Mouse (Mus musculus) ES-CJ7 (cell line): ENCODE results near the gene Dock8.

Experiments
- DNase-seq: peaks from one replicate; pipeline ENCODE4 v3.0.0; 2011; ENCODE audit warnings: low read depth, low spot score

The Dock8 gene

DNA sequence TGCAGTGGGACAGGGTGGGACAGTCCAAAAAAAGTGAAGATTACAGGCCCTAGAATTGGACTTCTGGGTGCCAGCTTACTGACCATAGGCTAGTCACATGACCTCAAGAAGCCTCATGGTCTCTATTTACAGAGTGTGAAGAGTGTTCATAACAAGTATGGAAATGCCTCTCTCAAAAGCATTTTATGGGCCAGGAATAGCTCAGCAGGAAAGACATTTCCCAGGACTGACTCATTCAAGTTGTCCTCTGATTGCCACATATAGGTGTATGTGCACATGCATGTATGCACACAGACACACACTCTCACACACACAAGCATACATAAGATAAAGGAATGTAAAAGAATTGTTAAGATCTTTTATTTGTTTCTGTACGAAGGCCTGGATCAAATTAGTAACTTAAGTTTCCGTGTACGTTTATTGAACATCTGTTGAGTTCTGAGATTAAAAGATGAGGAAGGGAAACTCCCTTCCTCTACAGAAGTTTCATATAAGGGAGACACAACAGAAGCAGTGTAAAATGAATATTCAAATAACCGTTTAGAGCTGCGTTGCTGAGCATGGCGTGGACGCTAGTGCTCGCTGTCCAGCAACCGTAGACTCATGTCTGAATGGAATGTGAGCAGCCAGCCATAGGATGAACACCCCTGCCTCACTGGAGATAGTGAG is 63.0 kb downstream of the Dock8 start:
- no peak for DNase-seq

GRCm38 (mm10) chr19:25062857-25063240 is 63.5 kb downstream of the Dock8 start:
- no peak for DNase-seq

DNA sequence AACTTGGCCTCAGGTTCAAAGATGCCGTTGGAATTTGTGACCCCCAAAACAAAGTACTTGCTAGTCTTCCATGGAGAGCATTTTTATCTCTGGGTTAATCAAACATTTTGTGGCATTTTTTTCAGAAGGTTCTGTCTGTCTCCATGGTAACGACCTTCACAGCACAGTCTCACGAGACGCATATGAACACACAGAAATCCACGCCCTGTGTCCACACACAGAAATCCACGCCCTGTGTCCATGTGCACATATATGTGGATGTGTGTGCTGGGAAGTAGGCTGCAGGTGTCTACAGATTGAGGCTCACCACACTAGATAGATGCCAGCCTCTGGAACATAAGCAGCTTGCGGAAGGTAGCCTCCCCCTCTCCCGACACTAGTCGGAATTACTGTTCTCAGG is 66.9 kb downstream of the Dock8 start:
- DNase-seq, result no peak

DNA sequence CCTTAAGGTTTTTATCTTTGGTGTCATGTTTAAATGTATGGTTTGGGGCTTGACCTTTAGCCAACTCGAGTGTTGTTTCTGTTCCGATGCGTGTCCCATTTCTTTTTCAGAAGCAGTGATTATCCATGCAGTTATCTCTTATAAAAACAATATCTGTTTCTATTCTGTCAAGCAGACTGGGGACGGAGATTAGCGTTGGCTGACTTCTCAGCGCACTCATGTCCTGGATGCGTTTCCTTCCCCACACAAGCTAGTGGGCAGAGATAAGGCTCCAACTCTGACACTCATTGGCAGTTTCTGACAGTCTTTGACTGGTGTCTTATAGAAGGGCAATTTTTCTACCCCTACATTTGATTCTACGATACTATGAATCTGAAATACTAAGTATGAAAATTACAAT is 69.2 kb downstream of the Dock8 start:
- no peak for DNase-seq

GRCm38 (mm10) chr19:25072521-25072920 is 73.2 kb downstream of the Dock8 start:
- DNase-seq, result no peak

DNA sequence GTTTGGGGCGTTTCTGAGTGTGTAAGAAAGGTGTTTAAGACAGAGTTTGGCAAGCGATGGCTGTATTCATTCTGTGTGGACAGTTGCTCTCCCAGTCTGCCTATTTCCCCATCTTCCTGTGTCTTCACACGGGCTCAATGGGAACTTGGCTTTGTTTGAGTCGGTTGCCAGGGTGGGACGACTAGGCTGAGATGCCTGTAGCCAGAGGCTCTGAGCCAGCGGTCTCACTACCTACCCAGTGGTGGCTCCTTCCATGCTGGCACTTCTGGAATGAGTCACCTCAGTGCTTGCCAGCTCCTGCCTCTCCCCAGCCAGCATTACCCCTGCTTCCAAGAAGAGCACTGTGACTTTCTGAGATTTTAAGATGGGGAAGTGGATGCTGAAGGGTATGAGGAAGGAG is 75.4 kb downstream of the Dock8 start:
- no peak for DNase-seq

- no peak for DNase-seq
Observed at GRCm38 (mm10) chr19:25077636-25078035, 78.3 kb downstream of the Dock8 start.

DNA sequence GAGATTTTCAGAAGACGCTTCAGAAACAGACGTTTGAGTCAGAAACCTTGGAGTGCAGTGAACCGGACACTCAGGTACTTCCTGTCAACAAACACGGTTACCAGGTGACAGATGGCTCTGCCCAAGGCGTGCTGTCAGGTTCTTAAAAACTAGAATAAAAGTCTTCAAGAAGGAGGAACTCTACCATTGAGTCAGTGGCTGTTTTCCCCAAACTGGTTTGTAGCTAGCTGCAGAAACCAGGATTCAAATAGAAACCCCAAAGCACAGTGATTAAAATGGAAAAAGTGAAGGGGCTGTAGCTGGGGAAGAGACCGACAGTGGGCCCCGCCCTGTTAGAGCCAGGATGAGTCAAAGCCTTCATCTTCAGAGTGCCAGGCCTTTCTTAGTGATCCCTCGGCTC is 78.8 kb downstream of the Dock8 start:
- no peak for DNase-seq

DNA sequence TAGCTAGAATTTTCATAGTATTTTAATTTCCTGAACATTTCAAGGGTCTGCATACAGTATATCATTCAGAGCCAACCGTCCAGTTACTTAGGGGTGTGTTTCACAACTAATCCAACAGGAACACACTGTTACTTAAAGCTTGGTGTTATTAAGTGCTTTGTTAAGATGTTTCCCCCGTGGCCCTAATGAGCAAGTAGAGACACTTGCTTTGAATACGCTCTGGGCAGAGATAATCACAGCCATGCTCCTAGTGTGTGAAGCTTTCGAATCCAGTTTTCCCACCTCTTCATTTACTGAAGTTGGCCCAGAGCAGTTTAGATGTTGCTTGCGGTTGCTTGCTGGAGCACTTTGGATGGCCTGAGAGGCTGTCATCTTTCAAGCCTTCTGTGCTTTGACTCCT is 80.8 kb downstream of the Dock8 start:
- no peak for DNase-seq

DNA sequence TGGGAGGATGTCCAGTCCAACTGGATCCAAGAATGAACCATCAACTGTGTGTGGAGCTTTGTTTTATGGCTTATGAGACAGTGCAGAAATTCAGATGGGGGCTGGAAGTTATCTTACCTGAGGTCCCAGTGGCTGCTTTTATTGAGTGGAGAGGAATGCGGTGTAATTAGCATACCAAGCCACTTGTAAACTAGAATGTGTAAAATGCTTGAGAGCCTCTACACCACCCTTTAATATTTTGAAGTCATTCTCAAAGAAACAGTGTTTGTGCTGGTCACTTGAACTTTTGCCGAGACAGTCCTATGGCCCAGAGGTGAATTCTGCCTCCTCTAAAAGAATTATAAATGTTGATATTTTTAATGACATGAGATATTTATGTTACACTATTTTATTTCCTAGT is 83.5 kb downstream of the Dock8 start:
- DNase-seq, result no peak

DNA sequence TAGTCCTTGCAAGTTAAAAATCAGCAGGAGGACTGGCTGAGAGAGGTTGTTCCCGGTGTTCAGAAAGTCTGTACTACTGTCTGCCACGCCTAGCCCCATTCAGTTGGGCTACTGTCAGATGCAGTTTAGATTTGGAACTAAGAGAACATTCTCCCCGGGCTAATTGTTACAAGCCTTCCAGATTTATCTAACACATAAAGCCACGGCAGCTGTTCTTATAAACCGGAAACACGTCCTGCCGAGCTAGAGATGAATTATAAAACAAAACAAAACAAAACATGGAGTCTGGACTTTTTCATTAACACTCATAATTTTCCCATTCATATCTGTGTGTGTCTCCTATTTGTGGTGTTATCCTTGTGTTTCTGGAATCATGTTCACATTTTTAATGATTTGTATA is 87.8 kb downstream of the Dock8 start:
- DNase-seq, result no peak

GRCm38 (mm10) chr19:25089746-25090145 is 90.4 kb downstream of the Dock8 start:
- DNase-seq, result no peak

DNA sequence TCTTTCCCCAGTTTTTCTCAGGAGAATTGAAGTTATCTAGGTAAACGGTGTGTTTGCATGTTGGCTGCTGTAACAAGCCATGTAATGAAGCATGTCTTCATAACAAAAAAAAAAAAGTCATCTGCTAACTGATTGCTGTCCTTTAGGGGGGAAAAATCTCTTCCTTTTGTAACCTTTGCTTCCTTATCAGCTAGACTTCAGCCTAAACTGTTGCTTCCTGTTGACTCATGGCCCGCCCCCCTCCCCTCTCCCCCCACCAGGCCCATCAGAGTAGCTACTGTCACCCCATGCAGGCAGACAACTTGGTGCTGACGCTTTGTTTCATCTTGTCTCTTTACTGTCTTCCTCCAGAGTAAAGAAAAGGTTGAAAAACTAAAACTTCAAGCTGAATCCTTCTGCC is 95.8 kb downstream of the Dock8 start:
- no peak for DNase-seq

DNA sequence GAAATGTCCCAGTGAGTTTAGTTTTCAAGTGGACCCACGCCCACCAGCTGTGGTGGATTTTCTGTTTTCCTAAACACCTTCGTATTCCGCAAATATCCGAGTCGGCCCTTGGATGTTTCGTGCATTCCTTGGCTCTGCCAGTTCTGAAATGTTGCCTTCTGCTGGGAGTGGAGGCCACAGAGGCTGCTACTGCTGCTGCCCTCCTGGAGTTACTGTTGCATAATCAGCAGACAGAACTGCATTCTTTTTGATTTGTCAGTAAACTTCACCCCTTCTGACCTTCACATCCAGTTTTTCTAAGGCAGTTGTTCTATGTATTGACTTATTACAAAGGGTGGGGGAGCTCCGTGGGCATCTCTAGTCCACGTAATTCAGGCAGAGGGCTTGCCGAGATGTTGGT is 97.0 kb downstream of the Dock8 start:
- no peak for DNase-seq

DNA sequence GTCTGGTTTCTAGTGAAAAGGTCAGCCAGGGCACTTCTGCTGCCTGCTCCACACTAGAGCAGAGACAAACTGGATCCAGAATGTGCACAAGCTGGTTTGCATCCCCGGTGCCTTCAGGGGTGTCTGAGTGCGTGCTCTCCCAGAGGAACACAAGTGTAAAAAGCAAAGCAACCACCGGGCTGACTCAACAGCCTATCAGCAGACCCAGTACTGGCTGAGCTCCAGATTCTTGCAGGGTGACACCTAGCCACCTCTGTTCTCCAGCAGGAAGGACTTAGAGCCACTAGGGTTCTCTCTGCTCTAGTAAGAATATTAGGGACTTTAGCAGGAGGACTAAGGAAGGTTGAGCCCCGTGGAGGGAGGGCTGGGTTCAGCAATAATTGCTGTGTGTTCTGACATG is 97.7 kb downstream of the Dock8 start:
- DNase-seq, result no peak

- no peak for DNase-seq
Observed at GRCm38 (mm10) chr19:25097506-25097905, 98.2 kb downstream of the Dock8 start.

- DNase-seq, result no peak
Observed at GRCm38 (mm10) chr19:25097951-25098350, 98.6 kb downstream of the Dock8 start.

DNA sequence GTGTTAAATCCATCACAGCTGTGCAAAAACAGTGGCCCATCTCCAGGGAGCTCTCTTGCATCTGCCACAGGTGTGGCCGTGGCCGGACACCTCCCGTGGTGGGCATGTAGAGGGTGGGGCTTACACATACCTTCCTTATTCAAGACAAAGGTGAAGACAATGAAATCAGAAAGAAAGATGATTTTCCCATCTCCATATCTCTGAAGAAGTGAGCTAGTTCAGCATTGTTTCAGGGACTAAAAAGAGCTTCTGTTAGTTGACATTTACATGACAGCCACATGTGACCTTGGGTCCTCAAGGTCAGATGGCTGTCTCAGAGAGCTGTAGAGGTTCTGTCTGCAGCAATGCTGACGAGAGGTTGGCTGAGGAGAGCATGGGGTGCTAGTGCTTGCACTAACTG is 99.6 kb downstream of the Dock8 start:
- peak; percentile 45 for DNase-seq

GRCm38 (mm10) chr19:25105682-25106081 is 106.3 kb downstream of the Dock8 start:
- DNase-seq, result no peak

DNA sequence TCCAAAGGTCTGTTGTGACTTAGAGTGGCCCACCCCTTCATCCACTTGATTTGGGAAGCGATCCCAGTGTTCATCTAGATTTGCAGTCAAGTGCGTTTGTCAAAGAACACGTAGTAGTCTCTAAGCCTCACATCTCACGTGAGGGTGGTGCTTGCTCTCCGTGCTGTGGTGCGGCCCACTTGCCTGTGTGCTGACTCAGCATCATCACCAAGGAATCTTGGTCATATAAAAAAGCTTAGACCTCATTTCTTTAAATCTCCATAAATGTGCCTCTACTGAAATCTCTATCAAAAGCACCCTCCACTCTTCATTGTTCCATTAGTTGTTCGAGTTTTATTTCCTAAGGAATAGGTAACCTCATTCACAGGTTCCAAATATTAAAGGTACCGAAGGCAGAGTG is 107.0 kb downstream of the Dock8 start:
- no peak for DNase-seq

DNA sequence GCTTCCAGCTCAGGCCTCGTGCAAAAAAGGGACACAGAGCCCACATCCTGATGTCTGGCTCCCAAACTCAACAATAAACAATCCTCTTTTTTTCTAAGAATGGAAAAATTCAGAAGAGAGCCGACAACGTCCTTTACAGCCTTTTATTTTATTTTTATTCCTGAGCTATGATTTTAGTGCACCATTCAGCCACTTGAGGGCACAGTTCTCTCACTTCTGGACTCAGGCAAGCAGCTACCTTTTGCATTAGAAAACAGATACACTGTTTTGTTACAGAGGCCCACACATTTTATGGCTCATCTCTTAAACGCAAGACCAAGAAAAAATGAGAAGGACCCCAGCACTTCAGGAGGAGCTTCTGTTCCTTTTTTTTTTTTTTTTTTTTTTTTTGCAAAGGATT is 108.1 kb downstream of the Dock8 start:
- peak; percentile 29 for DNase-seq

- no peak for DNase-seq
Observed at GRCm38 (mm10) chr19:25111591-25112233, 112.4 kb downstream of the Dock8 start.

- DNase-seq, result no peak
Observed at GRCm38 (mm10) chr19:25116981-25117380, 117.6 kb downstream of the Dock8 start.

DNA sequence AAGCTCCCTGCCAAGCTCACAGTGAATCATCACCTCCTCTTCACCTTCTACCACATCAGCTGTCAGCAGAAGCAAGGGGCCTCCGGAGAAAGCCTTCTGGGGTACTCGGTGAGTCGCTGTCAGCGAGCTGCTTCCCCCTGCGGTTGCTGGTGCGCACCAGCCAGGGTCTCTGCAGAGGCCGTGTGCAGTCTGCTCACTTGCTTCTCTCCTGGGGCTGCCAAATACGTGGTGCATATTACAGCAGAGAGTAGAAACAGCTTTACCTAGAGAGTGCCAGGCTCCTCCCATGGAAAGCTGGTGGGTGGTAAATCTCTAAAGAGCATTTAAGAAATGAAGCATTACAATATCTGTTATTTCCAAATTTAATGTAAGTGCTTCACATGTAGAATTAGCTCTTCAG is 123.1 kb downstream of the Dock8 start:
- no peak for DNase-seq
